Mouse (Mus musculus): ENCODE data around the gene Sox15.

GRCm38 (mm10) chr11:69679144-69679543, 24.0 kb downstream of the Sox15 start:
- TF ChIP-seq ZC3H11A (IDR thresholded peaks at IDR 0.05; ENCODE audit: borderline replicate concordance, low read depth, low read length) (no peak), ZNF384 (IDR thresholded peaks at IDR 0.05; ENCODE audit: low read depth, low read length) (no peak), CHD2 (IDR thresholded peaks at IDR 0.05; ENCODE audit: low read depth, low read length) (no peak), MAFK (IDR thresholded peaks at IDR 0.05; ENCODE audit: insufficient read depth, low read depth, low read length) (no peak), HCFC1 (IDR thresholded peaks at IDR 0.05; ENCODE audit: borderline replicate concordance, insufficient read depth, low read length) (no peak)

Data from ES-E14 (cell line).